Mouse (Mus musculus) spleen, adult 18-20 months (tissue): ENCODE results near the gene Olfr1437.
"Not testable (repeated sequence)": the region's sequence is repeated elsewhere in the genome, so short reads cannot be mapped to it uniquely, and the experiment has no call there.

Experiments used
- DNase-seq, 2 experiments: peaks; one replicate each; pipeline ENCODE4 v3.0.0; 2022; ENCODE audit warnings: mixed read lengths in 2 of 2

Olfr1437 gene

DNA sequence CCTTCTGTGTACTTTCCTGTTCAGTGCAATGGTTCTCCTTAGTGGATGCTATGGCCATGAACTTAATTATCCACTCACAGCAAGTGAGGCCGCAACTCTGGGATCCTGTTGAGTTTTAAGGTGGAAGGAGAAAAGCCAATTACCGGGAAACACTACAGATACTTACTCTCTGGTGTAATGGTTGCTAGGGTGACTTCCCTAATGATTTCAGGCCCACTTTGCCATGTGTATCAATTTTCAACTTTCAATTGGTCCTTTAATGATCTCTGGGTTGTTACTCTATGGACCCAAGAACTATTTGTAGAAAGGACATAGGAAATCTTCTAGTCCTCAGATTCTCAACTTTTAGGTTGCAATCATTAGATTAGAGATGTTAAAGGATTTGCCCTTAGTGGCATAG, at the start of gene Olfr1437:
Olfr1437 (minus strand) TSS at position 101 of the 400 bp plus-strand sequence.
- no peak for DNase-seq

DNA sequence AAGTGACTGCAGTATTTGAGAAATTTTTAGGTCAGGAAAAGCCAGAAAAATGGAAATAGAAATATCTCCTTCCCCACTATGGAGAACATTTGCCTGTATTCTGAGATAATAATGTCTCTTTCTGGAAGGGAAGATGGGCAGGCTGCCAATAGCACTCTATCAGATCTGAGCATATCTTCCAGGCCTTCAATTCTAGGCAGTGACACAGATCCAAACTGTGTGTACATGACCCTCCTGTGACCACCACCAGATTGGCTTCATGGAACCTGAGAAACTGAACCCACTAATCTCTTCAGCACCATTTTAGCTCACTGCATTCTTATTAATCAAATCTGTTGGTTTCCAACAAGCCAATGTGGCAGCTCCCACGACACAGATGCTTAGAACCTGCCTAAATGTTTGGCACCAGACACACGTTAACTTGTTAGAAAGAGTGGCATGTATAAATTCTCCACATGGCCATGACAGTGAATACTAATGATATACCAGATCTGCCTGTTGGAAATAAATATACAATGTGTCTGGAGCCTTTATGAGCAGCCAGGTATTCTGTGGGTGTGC, 49.6 kb upstream of the Olfr1437 start:
- DNase-seq = no peak

DNA sequence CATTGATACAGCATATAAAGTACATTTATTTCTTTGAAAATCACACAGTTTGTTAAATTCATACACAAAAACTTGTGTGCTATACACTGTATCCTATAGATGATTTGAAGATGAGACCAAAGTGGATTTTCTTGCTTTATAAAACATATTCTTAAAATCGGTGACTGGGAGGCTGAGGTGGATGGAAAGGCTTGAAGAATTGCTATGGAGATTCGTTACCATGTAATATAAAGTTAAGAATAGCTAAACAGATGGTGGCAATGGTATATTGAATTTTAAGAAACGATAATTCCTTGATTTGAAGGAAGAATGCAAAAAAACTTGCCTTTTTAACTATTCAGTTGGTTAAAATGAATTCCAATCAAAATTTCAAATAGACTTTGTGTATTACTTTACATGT, 48.1 kb upstream of the Olfr1437 start:
- no peak for DNase-seq

DNA sequence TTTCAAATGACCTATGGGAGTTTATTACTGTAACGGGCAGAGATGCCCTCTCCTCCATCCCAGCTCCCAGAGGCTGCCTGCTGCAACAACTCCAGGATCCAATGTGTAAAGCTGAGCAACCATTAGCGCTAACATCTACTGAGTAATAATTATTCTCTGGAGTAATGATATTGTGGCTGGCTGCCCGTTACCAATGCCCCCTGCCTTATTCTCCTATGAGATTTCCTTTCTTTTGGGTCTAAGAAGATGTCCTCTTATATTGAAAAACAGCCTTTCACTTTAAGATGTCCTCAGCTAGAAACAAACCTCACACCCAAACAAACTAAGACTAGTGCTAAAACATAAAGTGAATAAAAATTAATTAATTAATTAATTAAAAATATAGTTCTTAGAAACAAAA, 10.9 kb upstream of the Olfr1437 start, which contains the start of gene Olfr1438-ps1:
Olfr1438-ps1 (minus strand) TSS at position 101 of the 400 bp plus-strand sequence.
- DNase-seq = no peak

DNA sequence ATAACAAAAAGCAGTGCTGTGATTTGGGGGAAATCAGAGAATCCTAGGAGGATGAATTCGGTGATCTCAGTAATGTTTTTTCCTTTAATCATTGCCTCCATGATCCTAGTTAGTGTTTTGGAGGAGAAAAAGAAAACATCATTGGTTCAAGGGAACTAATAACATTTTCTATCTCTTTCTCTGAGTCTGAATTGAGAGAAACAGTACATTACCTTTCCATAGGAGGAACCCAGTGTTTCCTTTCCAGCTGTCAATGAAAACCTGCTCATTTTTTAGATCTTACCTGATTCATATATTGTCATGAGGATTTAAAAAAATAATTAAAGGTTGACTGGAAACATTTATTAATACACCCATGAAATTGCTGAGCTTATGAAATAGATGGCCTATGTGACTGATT, 25.9 kb downstream of the Olfr1437 start, which contains the start of gene Olfr1436:
Olfr1436 (minus strand) TSS at position 101 of the 400 bp plus-strand sequence.
- not testable (repeated sequence) for DNase-seq

DNA sequence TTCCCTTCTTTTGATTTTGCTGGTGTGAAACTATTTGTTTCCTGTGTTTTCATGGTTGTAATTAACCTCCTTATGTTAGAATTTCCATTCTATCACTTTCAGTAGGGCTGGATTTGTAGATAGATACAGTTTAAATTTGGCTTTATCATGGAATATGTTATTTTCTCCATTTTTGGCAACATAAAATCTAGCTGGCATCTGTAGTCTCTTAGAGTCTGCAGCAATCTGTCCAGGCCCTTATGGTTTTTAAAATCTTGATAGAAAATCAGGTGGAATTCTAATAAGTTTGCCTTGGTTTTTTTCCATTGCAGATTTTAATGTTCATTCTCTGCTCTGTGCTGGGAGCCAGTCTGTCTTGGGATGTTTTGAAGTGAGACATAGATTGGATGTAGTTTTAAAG, 31.9 kb downstream of the Olfr1437 start:
- no peak for DNase-seq

DNA sequence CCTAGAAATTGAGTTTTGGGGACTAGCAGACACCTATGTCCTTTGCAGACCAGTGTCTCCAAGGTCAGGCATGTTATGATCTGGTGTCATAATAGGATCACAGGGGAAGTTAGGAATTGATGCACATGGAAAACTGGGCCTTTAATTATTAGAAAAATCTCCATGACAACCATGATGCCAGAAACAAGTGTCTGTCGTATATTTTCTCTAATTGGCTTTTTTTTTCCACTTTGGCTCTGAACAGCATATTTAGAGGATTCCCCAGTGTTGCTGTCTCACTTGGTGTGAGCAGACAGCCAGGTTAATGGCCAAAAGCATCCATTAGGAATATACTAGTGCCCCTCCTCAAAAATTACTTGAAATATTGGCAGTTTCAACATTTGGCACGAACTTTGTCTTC, 45.3 kb downstream of the Olfr1437 start, which contains the start of gene Olfr1434:
Olfr1434 (plus strand) TSS at position 301 of the 400 bp plus-strand sequence.
- no peak for DNase-seq
